Mouse (Mus musculus) left cerebral cortex, postnatal 10 days (tissue): ENCODE measurements at regions not wholly inside any gene's neighbourhood (a gene's known extent, or its start where the extent isn't known, plus 50 kb on each side); places are given as distances from the start of the nearest gene placed in this dataset.
"Not testable (repeated sequence)": the region's sequence is repeated elsewhere in the genome, so short reads cannot be mapped to it uniquely, and the experiment has no call there.

Experiments used
- DNase-seq, 2 experiments: peaks; one replicate each; pipeline ENCODE4 v3.0.0; 2021 to 2022; ENCODE audit warnings: low spot score in 2 of 2, mixed read lengths in 1 of 2; ENCODE audit errors: extremely low spot score in 1 of 2
- intact Hi-C: fragments of 180-260 bp; cut with DNase I; formaldehyde crosslinking; loops from one replicate; pipeline ENCODE4 v1.15.1; 2025

DNA sequence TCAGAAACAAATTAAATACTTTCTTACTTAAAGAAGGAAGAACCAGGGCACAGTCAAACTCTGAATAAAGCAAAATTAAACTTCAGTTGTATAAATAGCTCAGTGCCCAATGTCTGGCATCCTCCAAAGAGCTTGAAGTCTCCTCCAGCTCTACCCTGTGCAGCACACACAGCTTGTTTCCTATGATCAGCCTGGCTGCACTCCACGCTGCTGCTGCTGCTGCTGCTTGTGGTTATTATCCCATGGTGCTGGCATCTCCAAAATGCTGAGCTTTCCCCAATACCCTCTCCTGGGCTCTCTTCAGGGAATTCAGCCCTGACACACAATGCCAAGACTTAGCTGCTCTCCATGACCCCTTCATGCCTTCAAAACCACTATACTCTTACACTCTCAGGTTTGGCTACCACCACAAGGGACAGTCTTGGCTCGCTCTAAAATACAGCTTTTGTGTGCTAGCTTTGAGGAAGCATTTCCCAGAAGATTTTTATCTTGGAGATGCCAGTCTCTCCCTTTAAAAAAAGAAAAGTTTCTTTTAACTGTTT lies 121.0 kb downstream of the Rab10 start:
- intact Hi-C loops, DNase-seq: not testable (repeated sequence)

DNA sequence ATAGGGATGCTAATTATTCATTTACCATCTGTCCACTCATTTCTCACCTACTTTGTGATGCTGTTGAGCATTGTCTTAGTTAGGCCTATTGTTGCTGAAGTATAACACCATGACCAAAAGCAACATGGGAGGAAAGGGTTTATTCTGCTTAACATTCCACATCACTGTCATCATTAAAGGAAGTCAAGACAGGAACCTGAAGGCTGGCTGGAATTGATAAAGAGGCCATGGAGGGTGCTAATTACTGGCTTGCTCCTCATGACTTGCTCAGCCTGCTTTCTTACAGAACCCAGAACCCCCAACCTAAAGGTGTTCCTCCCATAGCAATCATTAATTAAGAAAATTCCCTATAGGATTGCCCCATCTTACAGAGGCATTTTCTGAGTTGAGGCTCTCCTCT lies 121.6 kb downstream of the Rab10 start:
- DNase-seq: no peak
- intact Hi-C loops: no loop called here

DNA sequence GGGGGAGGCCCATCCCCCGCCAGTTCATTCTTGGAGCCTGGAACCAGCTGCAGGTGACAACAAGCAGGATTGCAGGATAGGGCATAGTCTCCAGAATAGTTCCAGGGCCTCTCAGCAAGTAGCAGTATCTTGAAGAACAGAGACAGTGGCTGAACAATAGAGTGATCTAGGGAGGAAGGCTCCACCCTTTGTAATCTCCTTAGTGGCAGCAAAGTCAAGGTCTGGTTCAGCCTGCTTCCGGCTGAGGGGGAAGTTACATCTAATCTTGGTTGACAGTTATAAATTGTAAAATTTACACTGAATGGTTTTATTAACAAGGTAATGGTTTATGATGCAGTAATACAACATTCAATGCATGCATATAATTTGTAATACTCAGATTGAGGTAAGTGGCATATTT lies 136.4 kb downstream of the Rab10 start:
- DNase-seq: no peak
- intact Hi-C loops: no loop called here

DNA sequence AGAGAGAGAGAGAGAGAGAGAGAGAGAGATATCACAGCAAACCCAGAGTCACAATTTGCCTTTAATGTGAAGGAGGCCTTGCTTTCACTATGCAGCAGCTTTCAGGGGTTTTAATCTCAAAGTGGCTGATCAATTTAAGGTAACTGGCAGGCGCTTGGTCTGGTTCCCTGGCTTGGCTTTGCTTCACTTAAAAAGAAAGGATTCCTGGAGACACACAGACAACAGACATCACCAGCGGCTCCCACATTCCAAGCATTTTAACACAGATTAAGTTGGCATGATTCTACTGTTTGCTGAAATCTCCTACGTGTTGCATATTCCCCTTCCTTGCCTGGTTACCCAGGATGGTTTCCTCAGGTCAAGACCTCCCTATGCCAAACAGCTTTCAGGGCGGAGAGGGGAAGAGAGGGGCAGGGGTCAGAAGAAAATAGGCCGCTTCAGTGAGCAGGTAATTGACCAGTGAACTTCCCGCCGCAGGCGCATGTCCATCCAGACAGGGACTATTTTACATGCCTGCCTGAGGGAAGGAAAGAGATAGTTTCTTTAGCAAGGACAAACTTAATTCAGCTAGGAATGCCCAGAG lies 140.0 kb downstream of the Rab10 start:
- DNase-seq, intact Hi-C loops: not testable (repeated sequence)

DNA sequence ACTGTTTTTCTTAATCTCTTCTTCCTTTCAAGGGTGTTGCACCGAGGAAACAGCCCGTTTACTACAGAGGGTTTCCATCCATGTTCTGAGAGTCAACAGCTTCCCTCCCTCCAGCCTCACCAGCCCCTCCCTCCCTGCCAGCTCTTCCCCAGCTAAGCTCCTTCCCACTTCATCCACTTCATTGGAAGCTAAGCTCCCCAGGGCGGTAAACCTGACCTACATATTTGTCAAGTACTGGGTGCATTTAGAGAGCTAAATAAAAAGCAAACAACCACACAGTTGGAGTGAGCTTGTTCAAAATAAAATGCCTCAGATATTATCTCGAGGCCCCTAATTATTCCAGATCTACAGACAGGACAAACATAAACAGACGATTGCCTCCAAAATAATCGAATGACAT lies 148.1 kb downstream of the Rab10 start:
- intact Hi-C loops, DNase-seq: not testable (repeated sequence)

DNA sequence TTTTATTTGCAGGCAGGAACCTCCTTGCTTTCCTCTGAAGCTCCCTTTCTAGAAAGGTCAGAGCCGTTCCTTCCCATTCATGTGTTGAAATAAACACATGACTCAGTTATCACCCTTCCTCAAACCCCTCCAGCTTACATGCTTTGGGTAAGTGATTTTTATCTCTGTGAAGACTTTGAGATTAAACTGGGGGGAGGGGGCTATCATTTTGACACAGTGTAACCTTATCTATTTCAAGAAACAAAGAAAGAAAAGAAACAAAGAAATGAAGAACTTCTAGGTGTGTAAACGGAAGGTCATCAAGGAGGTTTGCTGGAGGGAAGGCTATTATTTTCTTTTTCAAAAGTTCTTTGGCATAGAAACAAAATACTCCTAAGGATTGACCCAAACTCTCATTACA lies 151.0 kb downstream of the Rab10 start:
- intact Hi-C loops, DNase-seq: not testable (repeated sequence)

DNA sequence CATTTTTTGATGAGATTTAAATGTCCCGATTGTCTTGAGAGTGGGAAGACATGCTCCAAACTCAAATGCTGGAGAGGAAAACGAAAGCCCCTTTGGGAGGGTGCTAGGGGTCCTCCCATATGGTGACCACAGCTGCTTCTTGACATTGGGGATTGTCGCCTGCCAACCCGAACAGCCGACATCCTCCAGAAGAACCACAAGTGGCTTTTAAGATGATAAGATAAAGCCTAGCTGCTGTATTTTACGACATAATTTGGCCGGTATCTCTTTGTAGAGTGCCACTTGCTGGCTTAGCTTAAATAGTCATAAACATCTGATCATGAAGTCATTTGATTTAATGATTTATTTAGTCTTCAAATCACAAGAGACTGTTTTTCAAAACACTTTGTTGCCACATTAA lies 156.1 kb downstream of the Rab10 start:
- intact Hi-C loops, DNase-seq: not testable (repeated sequence)

DNA sequence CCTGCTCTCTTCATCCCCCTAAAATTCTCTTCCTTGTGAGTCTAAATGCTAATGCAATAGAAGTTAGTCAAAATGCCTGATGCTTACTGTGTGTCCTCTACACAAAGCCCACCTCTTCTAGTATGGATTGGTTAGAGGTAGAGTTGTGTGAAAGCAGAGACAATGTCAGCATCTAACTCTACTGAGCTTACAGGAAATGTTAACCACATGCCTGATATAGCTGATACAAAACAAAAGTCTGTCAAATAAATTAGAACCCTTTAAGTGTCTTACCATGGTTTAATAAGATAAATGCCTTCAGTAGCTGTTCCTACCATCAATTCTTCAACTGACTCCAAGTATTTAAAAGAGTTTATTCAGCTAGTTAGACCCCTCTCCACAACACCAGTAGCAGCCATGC lies 177.2 kb downstream of the Rab10 start:
- DNase-seq, intact Hi-C loops: not testable (repeated sequence)

DNA sequence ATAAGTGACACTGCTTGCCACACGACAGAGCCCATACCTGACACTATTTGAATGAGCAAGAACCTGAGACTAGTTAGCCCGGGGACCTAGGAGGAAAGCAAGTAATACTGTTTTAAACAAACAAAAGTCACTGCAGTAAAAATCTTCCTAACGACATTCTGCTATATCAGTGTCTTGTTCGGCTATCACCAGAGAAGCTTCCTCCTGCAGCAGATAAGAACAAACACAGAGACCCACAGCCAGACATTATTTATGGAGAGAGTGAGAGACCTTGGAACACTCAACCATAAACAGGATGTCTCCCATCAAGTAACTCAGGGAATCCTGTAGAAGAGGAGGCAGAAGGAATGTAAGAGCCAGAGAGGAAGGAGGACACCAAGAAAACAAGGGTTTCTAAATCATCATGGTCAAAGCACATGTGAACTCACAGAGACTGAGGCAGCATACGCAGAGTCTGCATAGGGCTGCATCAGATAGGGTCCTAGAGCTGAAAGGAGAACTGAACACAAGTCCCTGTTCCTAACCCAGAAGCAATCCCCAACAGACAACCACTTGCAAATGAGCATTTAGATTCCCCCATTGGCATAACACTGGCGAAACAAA lies 178.5 kb downstream of the Rab10 start:
- intact Hi-C loops, DNase-seq: not testable (repeated sequence)

DNA sequence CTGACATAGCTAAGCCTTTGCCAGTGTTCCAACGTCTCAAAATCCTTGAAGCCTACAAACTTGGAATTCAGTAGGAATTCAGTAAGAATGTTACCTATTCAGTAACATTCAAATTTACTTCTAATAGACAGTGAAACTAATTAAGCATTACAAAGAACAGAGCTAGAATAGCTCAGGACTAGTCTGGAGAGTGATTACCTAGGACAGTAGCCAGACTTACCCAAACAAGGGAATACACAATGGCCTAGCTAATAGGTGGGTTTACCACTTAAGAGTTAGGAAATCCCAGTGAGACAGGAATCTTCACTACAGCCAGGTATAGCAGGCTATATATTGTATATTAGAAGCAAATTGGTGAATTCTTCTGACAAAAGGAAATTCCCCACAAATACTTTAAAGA lies 182.4 kb downstream of the Rab10 start:
- intact Hi-C loops, DNase-seq: not testable (repeated sequence)

DNA sequence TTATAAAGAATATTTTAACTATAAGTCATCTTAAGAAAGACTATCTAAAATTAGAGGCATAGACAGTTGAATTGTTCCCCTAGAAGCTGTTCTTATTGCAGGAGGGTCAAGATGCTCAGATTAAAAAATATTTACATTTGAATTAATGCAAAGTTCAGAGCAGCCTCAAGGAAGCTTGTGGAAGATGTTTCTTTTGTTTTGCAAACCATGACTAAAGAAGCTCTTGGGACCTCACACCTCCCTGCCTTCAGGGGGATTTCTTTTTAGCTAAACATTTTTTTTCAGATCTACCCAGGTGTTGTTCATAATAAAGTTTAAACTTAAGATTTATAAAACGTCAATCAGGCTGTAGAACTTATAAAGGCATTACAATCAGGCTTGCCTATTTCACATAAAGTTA lies 185.7 kb downstream of the Rab10 start:
- no peak for DNase-seq
- intact Hi-C loops: no loop called here

DNA sequence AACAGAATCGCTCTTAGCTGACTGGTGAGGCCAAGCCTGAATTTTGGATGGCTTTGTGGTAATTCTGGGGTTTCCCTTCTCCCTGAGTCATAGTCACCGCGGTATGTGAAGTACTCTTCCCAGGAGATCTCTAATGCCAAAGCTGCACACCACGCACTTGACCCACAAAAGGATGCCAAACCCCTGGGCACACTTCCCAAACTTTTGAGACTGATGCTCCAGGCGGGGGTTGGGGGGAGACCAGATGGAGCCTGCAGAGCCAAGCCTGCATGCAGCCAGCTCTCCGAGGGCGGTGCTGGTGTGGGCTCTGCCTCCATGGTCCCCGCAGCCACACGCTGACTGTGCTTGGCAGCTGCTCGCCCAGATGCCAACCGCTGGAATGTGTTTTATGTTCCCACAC lies 199.2 kb downstream of the Rab10 start:
- DNase-seq, intact Hi-C loops: not testable (repeated sequence)

DNA sequence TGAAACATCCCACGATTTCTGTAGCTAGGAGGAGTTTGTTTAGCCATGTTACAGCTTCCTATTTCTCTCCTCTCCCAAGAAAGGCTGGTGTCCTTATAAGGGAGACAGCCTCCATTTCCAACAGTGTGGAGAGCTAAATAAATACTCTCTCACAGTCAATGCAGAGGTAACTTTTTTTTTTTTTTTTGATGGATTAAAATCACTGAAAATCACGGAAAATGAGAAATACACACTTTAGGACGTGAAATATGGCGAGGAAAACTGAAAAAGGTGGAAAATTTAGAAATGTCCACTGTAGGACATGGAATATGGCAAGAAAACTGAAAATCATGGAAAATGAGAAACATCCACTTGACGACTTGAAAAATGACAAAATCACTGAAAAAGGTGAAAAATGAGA lies 200.1 kb downstream of the Rab10 start:
- DNase-seq: peak in 1 of 2 experiments; percentile 45
- intact Hi-C loops: not testable (repeated sequence)

DNA sequence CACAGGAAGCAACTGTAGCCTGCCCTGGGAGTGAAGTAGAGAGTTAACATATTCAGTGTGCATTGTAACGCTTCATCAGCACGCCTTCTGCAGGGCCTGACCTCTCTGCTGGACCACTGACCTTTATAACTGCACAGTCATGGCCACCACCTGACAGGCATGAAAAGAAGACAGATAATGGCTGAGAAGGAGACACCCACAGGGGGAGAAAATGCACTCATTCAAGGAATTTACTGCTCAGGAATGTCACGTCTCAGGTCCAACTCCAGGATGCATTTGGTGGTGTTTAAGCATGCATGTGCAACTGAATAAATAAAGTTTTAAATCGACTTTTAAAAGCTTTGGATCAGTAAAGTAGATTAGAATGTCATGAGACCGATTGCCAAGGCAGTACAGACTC lies 207.8 kb downstream of the Rab10 start:
- intact Hi-C loops, DNase-seq: not testable (repeated sequence)

DNA sequence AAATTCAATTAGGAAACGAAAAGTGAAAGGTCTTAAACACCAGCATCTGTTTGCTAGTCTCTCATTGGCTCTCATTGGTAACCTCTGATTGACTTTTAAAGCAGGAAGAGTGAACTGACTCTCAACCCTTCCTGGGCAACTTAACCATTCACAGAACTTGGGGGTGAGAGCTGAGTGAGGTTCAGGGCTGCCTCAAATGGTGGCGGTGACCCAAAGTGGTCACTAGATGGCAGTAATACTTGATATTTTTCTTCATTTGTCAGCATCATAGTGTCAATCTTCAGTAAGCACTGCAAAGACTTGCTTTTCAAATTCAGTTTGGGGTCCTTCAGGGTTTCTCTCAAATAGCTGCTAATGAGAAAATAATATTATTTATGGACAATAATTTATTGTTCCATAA lies 211.6 kb downstream of the Rab10 start:
- intact Hi-C loops: loop anchor here (10.0 kb wide), 1 partner anchor 107 kb away; no protein-coding TSS in a partner anchor
- peak; percentile 18 to 26 for DNase-seq

DNA sequence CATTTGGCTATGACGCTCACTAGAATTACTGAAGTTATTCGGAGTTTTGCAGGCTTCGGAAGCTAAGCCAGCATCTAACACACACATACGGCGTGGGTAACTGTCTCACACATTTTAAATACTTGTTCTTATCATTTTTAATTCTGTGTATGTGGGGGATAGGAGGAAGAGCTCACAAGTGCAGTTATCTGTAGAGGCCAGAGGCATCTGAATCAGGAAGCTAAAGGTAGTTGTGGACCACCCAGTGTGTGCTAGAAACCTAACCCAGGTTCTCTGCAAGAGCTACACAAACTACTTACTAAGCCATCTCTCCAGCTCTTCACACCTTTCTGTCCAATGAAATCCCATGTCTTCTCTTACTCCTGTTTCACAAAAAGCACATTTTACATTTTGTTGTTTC lies 215.3 kb downstream of the Rab10 start:
- no peak for DNase-seq
- intact Hi-C loops: loop anchor here (10.0 kb wide), 1 partner anchor 110 kb away; no protein-coding TSS in a partner anchor

DNA sequence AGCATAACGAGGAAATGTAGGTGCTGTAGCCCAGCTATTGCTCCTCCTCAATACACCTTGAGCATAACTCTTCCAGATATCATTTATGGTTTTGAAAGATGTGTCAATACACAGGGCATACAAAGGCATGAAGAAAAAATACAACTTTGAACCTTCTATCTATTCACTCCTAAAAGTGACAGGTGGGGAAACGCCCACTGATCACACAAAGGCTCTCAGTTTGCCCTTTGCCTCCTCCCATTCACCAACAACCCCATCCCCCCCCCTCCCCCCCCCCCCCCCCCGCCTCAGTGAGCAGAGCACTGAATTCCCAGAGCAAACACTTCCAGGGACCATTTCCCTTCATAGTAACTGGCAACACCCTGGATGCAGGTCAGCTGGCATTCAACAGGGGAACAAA lies 216.8 kb downstream of the Rab10 start:
- intact Hi-C loops: loop anchor here (10.0 kb wide), 1 partner anchor 112 kb away; no protein-coding TSS in a partner anchor
- DNase-seq: not testable (repeated sequence)

DNA sequence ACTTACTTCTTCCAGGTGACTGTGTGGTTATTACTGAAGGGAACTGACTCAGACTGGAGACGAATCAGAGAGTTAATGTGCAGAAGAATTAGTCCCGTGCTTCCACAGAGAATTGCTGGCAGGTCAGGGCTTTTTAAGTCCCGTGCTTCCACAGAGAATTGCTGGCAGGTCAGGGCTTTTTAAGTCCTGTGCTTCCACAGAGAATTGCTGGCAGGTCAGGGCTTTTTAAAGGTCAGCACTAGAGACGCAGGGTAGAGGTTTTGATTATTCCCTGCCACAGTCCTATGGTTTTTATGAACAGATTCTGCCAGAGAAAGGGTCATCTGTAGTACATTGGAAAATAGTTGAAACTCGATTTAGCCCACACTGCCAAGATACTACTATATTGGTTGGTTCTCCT lies 260.2 kb downstream of the Rab10 start:
- intact Hi-C loops, DNase-seq: not testable (repeated sequence)

DNA sequence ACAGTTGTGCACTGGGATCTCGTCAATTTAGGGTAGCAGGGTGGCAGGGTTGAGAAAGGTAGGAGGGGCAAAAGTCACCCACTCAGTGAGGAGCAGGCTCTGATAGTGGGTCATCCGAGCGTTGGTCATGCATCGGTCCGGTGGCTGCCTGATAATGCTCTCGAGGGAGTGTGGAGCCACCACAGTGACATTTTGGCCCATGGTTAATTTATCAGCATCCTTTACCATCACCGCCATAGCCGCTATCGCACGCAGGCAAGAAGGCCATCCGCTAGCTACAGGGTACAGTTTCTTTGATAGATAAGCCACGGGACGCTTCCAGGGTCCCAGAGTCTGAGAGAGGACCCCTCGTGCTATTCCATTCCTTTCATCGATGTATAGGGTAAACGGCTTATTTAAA lies 291.3 kb downstream of the Rab10 start:
- intact Hi-C loops, DNase-seq: not testable (repeated sequence)

DNA sequence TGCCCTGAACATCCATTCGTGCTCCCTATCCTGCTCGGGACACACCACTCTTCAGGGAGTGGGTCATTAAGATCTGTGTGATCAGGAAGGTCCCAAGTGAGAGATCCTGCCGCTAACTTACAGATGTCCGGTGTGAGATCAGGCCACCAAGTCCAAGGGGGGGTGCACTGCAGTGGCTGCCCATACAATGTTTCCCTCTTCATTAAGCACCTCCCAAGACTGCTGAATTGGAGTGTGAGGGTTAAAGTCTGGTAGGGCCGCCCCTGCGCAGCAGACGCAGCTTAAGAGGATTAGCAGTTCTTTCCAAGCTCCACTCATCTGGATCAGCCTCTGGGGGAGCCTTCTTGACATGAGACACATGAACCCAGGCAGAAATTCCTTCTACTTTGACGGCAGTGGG lies 293.0 kb downstream of the Rab10 start:
- intact Hi-C loops, DNase-seq: not testable (repeated sequence)
